Mouse (Mus musculus) liver, embryonic 14.5 days (tissue): ENCODE measurements around the gene Plrg1. TPM values are rescaled to one million over a fixed set of nuclear protein-coding genes. Genes with fewer than 3 reads are reported as not detected.

Experiments used
- ATAC-seq: fragments of 200-750 bp; cut with Nextera tagmentation; 2 replicates; pipeline ENCODE4 v1.8.0; 2017; ENCODE audit warnings: moderate number of reproducible peaks, mild to moderate bottlenecking, moderate library complexity; ENCODE audit not compliant: insufficient read depth
- DNase-seq, 3 experiments: peaks; one replicate each; pipeline ENCODE4 v3.0.0-alpha.2; 2012 to 2013; ENCODE audit warnings: low read depth in 3 of 3, low spot score in 3 of 3
- H3K27ac ChIP-seq: fragments of 300-500 bp; sonication (generic); 2 replicates; pipeline ENCODE4 v1.5.1; 2014; ENCODE audit warnings: moderate library complexity, mild to moderate bottlenecking, control low read depth, inconsistent platforms
- H3K27me3 ChIP-seq: fragments of 300-500 bp; sonication (generic); 2 replicates; pipeline ENCODE4 v1.6.1; 2014; ENCODE audit warnings: mild to moderate bottlenecking, low read length, moderate library complexity; ENCODE audit not compliant: control insufficient read depth, insufficient read depth
- H3K36me3 ChIP-seq: fragments of 300-500 bp; sonication (generic); replicated peaks from 2 replicates; pipeline ENCODE4 v1.6.1; 2014; ENCODE audit warnings: low read depth; ENCODE audit not compliant: control insufficient read depth, insufficient read depth
- H3K4me1 ChIP-seq, 2 experiments: fragments of 200-500 bp in 1 of 2; fragments of 300-500 bp in 1 of 2; sonication (generic) in 1 of 2; replicated peaks; 2 replicates each; pipeline ENCODE4 v1.6.1; 2012 to 2014; ENCODE audit warnings: antibody characterized with exemption in 1 of 2, inconsistent platforms in 1 of 2, low read length in 1 of 2; ENCODE audit not compliant: control insufficient read depth in 2 of 2, insufficient read depth in 2 of 2
- H3K4me2 ChIP-seq: fragments of 300-500 bp; sonication (generic); 2 replicates; pipeline ENCODE4 v1.6.1; 2014; ENCODE audit warnings: low read depth, mild to moderate bottlenecking, control low read depth, moderate library complexity
- H3K4me3 ChIP-seq, 2 experiments: fragments of 200-500 bp in 1 of 2; fragments of 300-500 bp in 1 of 2; sonication (generic) in 1 of 2; 2 replicates each; pipeline ENCODE4 v1.5.1; 2012 to 2014; ENCODE audit warnings: low read depth in 2 of 2, low read length in 2 of 2, mild to moderate bottlenecking in 2 of 2, control low read depth in 1 of 2, inconsistent platforms in 1 of 2, moderate library complexity in 1 of 2; ENCODE audit not compliant: insufficient read depth in 1 of 2
- H3K9ac ChIP-seq: fragments of 300-500 bp; sonication (generic); replicated peaks from 2 replicates; pipeline ENCODE4 v1.6.1; 2014; ENCODE audit warnings: mild to moderate bottlenecking, control low read depth, moderate library complexity
- H3K9me3 ChIP-seq: fragments of 300-500 bp; sonication (generic); 2 replicates; pipeline ENCODE4 v1.6.1; 2016; ENCODE audit warnings: low read length, mixed read lengths; ENCODE audit not compliant: control insufficient read depth
- CTCF ChIP-seq: IDR thresholded peaks from 2 replicates; pipeline ENCODE4 v1.5.1; 2016; ENCODE audit warnings: antibody characterized with exemption, low read depth, control low read depth
- EP300 ChIP-seq: IDR thresholded peaks from 2 replicates; pipeline ENCODE4 v1.6.1; 2016; ENCODE audit warnings: antibody characterized with exemption, low read depth
- WGBS: fragments of 180-500 bp; shearing (Covaris S2); extraction: QIAGEN DNeasy Blood & Tissue Kit; methylation state at CpG from one replicate; pipeline ENCODE4 v1.1.7; 2014; ENCODE audit not compliant: insufficient replicate concordance; 5-methylcytosine and 5-hydroxymethylcytosine counted together
- polyA plus RNA-seq, 2 experiments: library from polyadenylated mRNA; depleted of rRNA in 1 of 2; stranded (reverse) in 1 of 2; unstranded in 1 of 2; fragments of >200 nt; fragmentation: Nextera tagmentation in 1 of 2; extraction: Ambion mirVana in 1 of 2; gene quantifications; 2 replicates each; pipeline versions ENCODE4 v1.2.1 to v1.2.3; 2012 to 2014

The Plrg1 gene
- polyA plus RNA-seq, 2 experiments, result 34.9 to 52.7 TPM

GRCm38 (mm10) chr3:83053758-83054157, 1.6 kb upstream of the Plrg1 start:
- Histone ChIP-seq H3K27ac (no peak overlapping the region), H3K27me3 (no peaks in the 10 kb centered on the region), H3K36me3 (peaks cover 8% of the 10 kb centered on the region), H3K9me3 (no peaks in the 10 kb centered on the region), H3K4me2 (no peak overlapping the region), H3K4me1 (peaks cover 10 to 20% of the 10 kb centered on the region in 2 experiments), H3K9ac (no peak overlapping the region), H3K4me3 (no peak overlapping the region)
- TF ChIP-seq CTCF, result peak; percentile 46
- no peak for TF ChIP-seq EP300
- 25% methylated on average over 10 of the region's 10 CpGs for WGBS
- no peak for ATAC-seq
- DNase-seq, result no peak

- Histone ChIP-seq H3K27me3 (no peaks in the 10 kb centered on the region), H3K9ac (peak overlapping the region; percentile 31), H3K36me3 (peaks cover 11% of the 10 kb centered on the region), H3K4me3 (peak overlapping the region; percentile 57 to 94), H3K4me1 (peaks cover 10 to 20% of the 10 kb centered on the region in 2 experiments), H3K4me2 (peak overlapping the region; percentile 69), H3K9me3 (no peaks in the 10 kb centered on the region), H3K27ac (no peak overlapping the region)
- TF ChIP-seq CTCF (no peak), EP300 (no peak)
- 19% methylated on average over 13 of the region's 13 CpGs for WGBS
- peak; percentile 19; the same call in 1 of the 2 replicates for ATAC-seq
- DNase-seq, result no peak
Measured at GRCm38 (mm10) chr3:83054759-83055158, 563 bp upstream of the Plrg1 start.

- H3K27me3 ChIP-seq, result no peaks in the 10 kb centered on the region
- no peak overlapping the region for H3K9ac ChIP-seq
- ATAC-seq (no peak), DNase-seq (no peak)
- TF ChIP-seq CTCF (no peak), EP300 (no peak)
- H3K4me3 ChIP-seq, result no peak overlapping the region
- WGBS, result 85% methylated on average over 2 of the region's 2 CpGs
- H3K4me2 ChIP-seq, result no peak overlapping the region
- no peak overlapping the region for H3K27ac ChIP-seq
- peaks cover 10 to 20% of the 10 kb centered on the region in 2 experiments for H3K4me1 ChIP-seq
- no peaks in the 10 kb centered on the region for H3K9me3 ChIP-seq
- H3K36me3 ChIP-seq, result peaks cover 27% of the 10 kb centered on the region
Measured at GRCm38 (mm10) chr3:83057046-83057445, 1.7 kb downstream of the Plrg1 start.

- H3K9me3 ChIP-seq, result no peaks in the 10 kb centered on the region
- H3K4me1 ChIP-seq, result no peaks in the 10 kb centered on the region
- no peak overlapping the region for H3K4me3 ChIP-seq
- H3K36me3 ChIP-seq, result peaks cover 56% of the 10 kb centered on the region
- no peak overlapping the region for H3K4me2 ChIP-seq
- TF ChIP-seq CTCF, result no peak
- no peak for TF ChIP-seq EP300
- no peak overlapping the region for H3K27ac ChIP-seq
- H3K9ac ChIP-seq, result no peak overlapping the region
- ATAC-seq (no peak), DNase-seq (no peak)
- H3K27me3 ChIP-seq, result no peaks in the 10 kb centered on the region
- WGBS, result 80% methylated on average over 9 of the region's 9 CpGs
Measured at GRCm38 (mm10) chr3:83067920-83068319, 12.6 kb downstream of the Plrg1 start.

- H3K36me3 ChIP-seq, result peaks cover 51% of the 10 kb centered on the region
- 90% methylated on average over 13 of the region's 13 CpGs for WGBS
Measured at GRCm38 (mm10) chr3:83068869-83069268, 13.5 kb downstream of the Plrg1 start.

More at GRCm38 (mm10) chr3:83068869-83069268, 13.5 kb downstream of the Plrg1 start:
- H3K4me2 ChIP-seq, result no peak overlapping the region
- no peaks in the 10 kb centered on the region for H3K9me3 ChIP-seq
- H3K27me3 ChIP-seq, result no peaks in the 10 kb centered on the region
- DNase-seq (no peak), ATAC-seq (no peak)
- TF ChIP-seq CTCF (no peak), EP300 (no peak)
- H3K9ac ChIP-seq, result no peak overlapping the region
- no peak overlapping the region for H3K4me3 ChIP-seq
- no peaks in the 10 kb centered on the region for H3K4me1 ChIP-seq
- H3K27ac ChIP-seq, result no peak overlapping the region
